Mouse (Mus musculus) midbrain, embryonic 11.5 days (tissue): ENCODE measurements around the gene H2-T3. TPM values are rescaled to one million over a fixed set of nuclear protein-coding genes. Genes with fewer than 3 reads are reported as not detected.
A peak's percentile ranks its signal among the peaks of the same experiment; 100 is the strongest.
"Not testable (repeated sequence)": the region's sequence is repeated elsewhere in the genome, so short reads cannot be mapped to it uniquely, and the experiment has no call there.

Experiments
- ATAC-seq: fragments of 200-750 bp; cut with Nextera tagmentation; 2 replicates; pipeline ENCODE4 v1.8.0; 2017; ENCODE audit warnings: moderate TSS enrichment, moderate library complexity; ENCODE audit not compliant: low FRiP score
- DNase-seq: peaks from one replicate; pipeline ENCODE4 v3.0.0; 2015; ENCODE audit warnings: low spot score; ENCODE audit errors: missing footprints
- H3K27ac ChIP-seq: fragments of 300-500 bp; sonication (generic); 2 replicates; pipeline ENCODE4 v1.5.1; 2014; ENCODE audit warnings: low read depth, low read length
- H3K27me3 ChIP-seq: fragments of 300-500 bp; sonication (generic); 2 replicates; pipeline ENCODE4 v1.6.1; 2014; ENCODE audit warnings: mild to moderate bottlenecking, low read length, moderate library complexity, mixed read lengths; ENCODE audit not compliant: control insufficient read depth, insufficient read depth
- H3K36me3 ChIP-seq: fragments of 300-500 bp; sonication (generic); 2 replicates; pipeline ENCODE4 v1.6.1; 2014; ENCODE audit warnings: mild to moderate bottlenecking, low read length, moderate library complexity, mixed read lengths; ENCODE audit not compliant: control insufficient read depth, insufficient read depth
- H3K4me1 ChIP-seq: fragments of 300-500 bp; sonication (generic); 2 replicates; pipeline ENCODE4 v1.6.1; 2014; ENCODE audit warnings: low read length; ENCODE audit not compliant: control insufficient read depth, insufficient read depth
- H3K4me2 ChIP-seq: fragments of 300-500 bp; sonication (generic); 2 replicates; pipeline ENCODE4 v1.6.1; 2014; ENCODE audit warnings: mild to moderate bottlenecking, moderate library complexity
- H3K4me3 ChIP-seq: fragments of 300-500 bp; sonication (generic); 2 replicates; pipeline ENCODE4 v1.5.1; 2014; ENCODE audit warnings: low read depth, low read length
- H3K9ac ChIP-seq: fragments of 300-500 bp; sonication (generic); 2 replicates; pipeline ENCODE4 v1.6.1; 2014; ENCODE audit warnings: low read length
- H3K9me3 ChIP-seq: fragments of 300-500 bp; sonication (generic); 2 replicates; pipeline ENCODE4 v1.6.1; 2016; ENCODE audit warnings: low read length; ENCODE audit not compliant: control insufficient read depth
- WGBS: fragments of 180-500 bp; shearing (Covaris S2); extraction: QIAGEN DNeasy Blood & Tissue Kit; methylation state at CpG from one replicate; pipeline ENCODE4 v1.1.7; 2014; 5-methylcytosine and 5-hydroxymethylcytosine counted together
- polyA plus RNA-seq: library from polyadenylated mRNA; unstranded; fragments of >200 nt; fragmentation: Nextera tagmentation; extraction: Ambion mirVana; gene quantifications from 2 replicates; pipeline ENCODE4 v1.2.1, GENCODE M21; 2014

Gene H2-T3
- polyA plus RNA-seq, 1 experiment from 2014 or later: not detected

DNA sequence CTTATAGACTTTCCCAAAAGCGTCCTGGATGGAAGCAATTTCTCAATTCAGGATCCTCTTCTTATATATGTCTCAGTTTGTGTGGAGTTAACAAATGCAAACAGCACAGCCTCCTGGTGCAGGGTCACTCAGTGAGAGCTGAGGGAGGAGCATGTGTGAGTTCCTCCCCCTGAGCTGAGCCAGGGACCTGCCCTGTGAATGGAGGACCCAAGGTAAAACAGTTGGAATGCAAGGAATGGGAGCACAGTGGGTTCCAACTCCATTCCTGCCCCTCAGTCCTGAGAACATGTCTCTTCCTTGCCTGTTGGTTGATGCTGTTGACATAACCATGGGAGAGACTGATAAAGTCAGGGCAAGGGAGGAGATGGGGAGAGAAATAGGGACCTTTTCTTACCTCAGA lies 21.0 kb downstream of the H2-T3 start:
- DNase-seq: peak; percentile 59
- not testable (repeated sequence) for H3K27ac ChIP-seq, H3K4me3 ChIP-seq, H3K4me2 ChIP-seq, ATAC-seq, H3K36me3 ChIP-seq, H3K9ac ChIP-seq, H3K4me1 ChIP-seq, H3K9me3 ChIP-seq
- H3K27me3 ChIP-seq: peaks cover 49% of the 10 kb centered on the region
- WGBS: no CpG with 5 or more reads among the region's 1 CpGs

- H3K9me3 ChIP-seq: no peaks in the 10 kb centered on the region
- no peak within 1 kb of the TSS for H3K9ac ChIP-seq
- H3K27ac ChIP-seq: no peak within 1 kb of the TSS
- peak within 1 kb of the TSS; percentile 30 for H3K4me2 ChIP-seq
- H3K27me3 ChIP-seq: peaks cover 52% of the 10 kb centered on the region
- ATAC-seq: no peak
- no peaks in the 10 kb centered on the region for H3K36me3 ChIP-seq
- DNase-seq: peak; percentile 87
- H3K4me1 ChIP-seq: no peaks in the 10 kb centered on the region
- 1% methylated on average over 63 of the region's 63 CpGs for WGBS
- peak within 1 kb of the TSS; percentile 14; the same call in 1 of the 2 replicates for H3K4me3 ChIP-seq
Measured at GRCm38 (mm10) chr17:36168039-36168652, 21.9 kb downstream of the H2-T3 start, which contains the start of gene Gm8909. TSS of gene Gm8909 (minus strand) at chr17:36168537.

- ATAC-seq: no peak
- Histone ChIP-seq H3K9me3 (no peaks in the 10 kb centered on the region), H3K36me3 (no peaks in the 10 kb centered on the region), H3K9ac (no peak overlapping the region), H3K27me3 (peaks cover 56% of the 10 kb centered on the region), H3K27ac (no peak overlapping the region), H3K4me3 (peak overlapping the region; percentile 14; the same call in 1 of the 2 replicates), H3K4me2 (peak overlapping the region; percentile 30), H3K4me1 (no peaks in the 10 kb centered on the region)
- peak; percentile 94 for DNase-seq
- under 1% methylated on average over 43 of the region's 51 CpGs for WGBS
Measured at GRCm38 (mm10) chr17:36167306-36168038, 22.6 kb downstream of the H2-T3 start.

DNA sequence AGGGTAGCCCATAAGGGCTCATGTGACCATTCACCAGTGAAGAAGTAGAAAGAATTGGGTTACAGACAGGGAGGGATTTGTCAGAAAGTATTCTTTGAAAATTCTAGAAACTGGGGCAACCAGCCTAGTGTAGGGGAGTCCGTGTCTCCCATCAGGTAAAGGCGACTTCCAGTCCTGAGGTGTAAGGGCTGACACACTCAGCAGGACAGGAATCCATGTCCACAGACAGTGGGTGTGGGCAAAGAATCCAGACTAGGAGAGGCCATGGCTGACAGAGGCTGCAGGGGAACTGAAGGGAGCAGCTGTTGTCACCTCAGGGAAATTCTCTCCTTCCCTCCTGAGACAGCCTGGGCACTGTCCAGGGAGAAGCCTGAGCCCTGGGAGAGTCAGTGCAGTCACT lies 23.2 kb downstream of the H2-T3 start:
- not testable (repeated sequence) for H3K4me1 ChIP-seq, H3K4me2 ChIP-seq, H3K9me3 ChIP-seq, H3K9ac ChIP-seq, H3K4me3 ChIP-seq, H3K27ac ChIP-seq, H3K36me3 ChIP-seq, ATAC-seq
- H3K27me3 ChIP-seq: peaks cover 62% of the 10 kb centered on the region
- 11% methylated on average over 2 of the region's 2 CpGs for WGBS
- DNase-seq: peak; percentile 90

DNA sequence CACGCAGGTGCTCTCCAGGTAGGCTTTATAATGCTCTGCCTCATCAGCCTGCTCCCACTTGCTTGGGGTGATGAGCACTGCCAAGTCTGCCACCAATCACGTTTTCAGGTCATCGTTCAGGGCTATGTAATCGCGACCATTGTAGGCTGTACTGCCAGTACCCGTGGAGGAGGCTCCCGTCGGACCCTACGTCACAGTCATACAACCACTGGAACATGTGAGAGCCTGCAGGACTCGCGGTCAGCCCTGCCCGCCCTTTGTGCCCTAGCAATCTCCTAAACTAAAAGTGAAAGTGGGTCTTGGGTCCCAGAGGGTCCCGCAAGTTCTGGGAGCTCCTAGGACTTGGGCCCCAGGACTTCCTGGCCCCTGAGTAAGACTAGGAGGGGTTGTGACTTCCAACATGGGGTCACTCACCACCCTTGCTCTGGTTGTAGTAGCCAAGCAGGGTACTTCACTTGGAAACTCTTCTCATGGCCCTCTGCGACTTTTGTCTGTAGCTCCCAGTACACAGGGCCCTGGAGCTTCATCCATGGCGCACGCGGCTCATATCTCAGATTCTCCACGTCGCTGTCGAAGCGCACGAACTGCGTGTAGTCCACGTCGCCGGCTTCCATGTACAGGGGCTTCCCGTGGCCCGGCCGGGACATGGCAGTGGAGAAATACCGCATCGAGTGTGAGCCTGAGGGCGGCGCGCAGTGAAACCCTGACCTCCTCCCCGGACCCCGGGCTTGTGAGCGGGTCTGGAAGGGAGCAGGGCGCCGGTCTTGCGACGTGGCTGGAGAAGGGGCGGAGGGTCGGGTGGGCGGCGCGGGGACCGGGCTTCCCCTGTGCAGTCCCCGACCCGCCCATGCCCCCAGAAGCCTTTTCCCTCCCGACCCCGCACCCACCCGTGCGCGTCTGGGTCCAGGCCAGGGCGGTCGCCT lies 28.7 kb downstream of the H2-T3 start:
- ATAC-seq (0 out of 2 replicates have a peak, but pooled peaks have one; percentile 19), DNase-seq (peak; percentile 92)
- no peaks in the 10 kb centered on the region for H3K9me3 ChIP-seq
- no peak overlapping the region for H3K27ac ChIP-seq
- H3K9ac ChIP-seq: no peak overlapping the region
- peaks cover 62% of the 10 kb centered on the region for H3K27me3 ChIP-seq
- no peaks in the 10 kb centered on the region for H3K4me1 ChIP-seq
- no peaks in the 10 kb centered on the region for H3K36me3 ChIP-seq
- no peak overlapping the region for H3K4me2 ChIP-seq
- WGBS: 3% methylated on average over 55 of the region's 56 CpGs
- H3K4me3 ChIP-seq: no peak overlapping the region

- H3K9me3 ChIP-seq, H3K4me3 ChIP-seq, H3K27ac ChIP-seq, ATAC-seq, H3K4me1 ChIP-seq, H3K36me3 ChIP-seq, H3K9ac ChIP-seq: not testable (repeated sequence)
- Histone ChIP-seq H3K4me2 (peak overlapping the region; percentile 42; the same call in 1 of the 2 replicates), H3K27me3 (peaks cover 43% of the 10 kb centered on the region)
- WGBS: 14% methylated on average over 11 of the region's 11 CpGs
- peak; percentile 85 for DNase-seq
Measured at GRCm38 (mm10) chr17:36158264-36158663, 31.8 kb downstream of the H2-T3 start.

GRCm38 (mm10) chr17:36157782-36158181 lies 32.3 kb downstream of the H2-T3 start:
- Histone ChIP-seq H3K4me2 (peak overlapping the region; percentile 42), H3K4me3 (peak overlapping the region; percentile 23; the same call in 1 of the 2 replicates), H3K27me3 (peaks cover 42% of the 10 kb centered on the region)
- not testable (repeated sequence) for H3K36me3 ChIP-seq, H3K9me3 ChIP-seq, H3K9ac ChIP-seq, H3K4me1 ChIP-seq, H3K27ac ChIP-seq
- DNase-seq (peak; percentile 88), ATAC-seq (peak; percentile 50; the same call in 1 of the 2 replicates)
- WGBS: under 1% methylated on average over 36 of the region's 36 CpGs

- no peaks in the 10 kb centered on the region for H3K4me1 ChIP-seq
- no peaks in the 10 kb centered on the region for H3K9me3 ChIP-seq
- no peak overlapping the region for H3K9ac ChIP-seq
- no peak overlapping the region for H3K27ac ChIP-seq
- DNase-seq (peak; percentile 75), ATAC-seq (no peak)
- no peak overlapping the region for H3K4me3 ChIP-seq
- H3K27me3 ChIP-seq: peaks cover 18% of the 10 kb centered on the region
- H3K36me3 ChIP-seq: no peaks in the 10 kb centered on the region
- 18% methylated on average over 3 of the region's 3 CpGs for WGBS
- H3K4me2 ChIP-seq: no peak overlapping the region
Measured at GRCm38 (mm10) chr17:36154271-36155149, 35.6 kb downstream of the H2-T3 start.
